Mouse (Mus musculus) mouse embryonic stem cell (cell line): ENCODE data around the gene Zfp36l1.

Experiments used
- in situ Hi-C, 2 experiments: fragments of 300-500 bp; cut with MboI; formaldehyde crosslinking; loops; 1 replicate in 1 of 2; 3 replicates in 1 of 2; pipeline ENCODE4 v1.14.3; 2019 to 2020; ENCODE audit warnings: low sequenced_read_pairs in 2 of 2, low pct_unique_long_range_greater_than_20kb in 1 of 2, mixed read lengths in 1 of 2; ENCODE audit not compliant: unreplicated experiment in 1 of 2

Gene Zfp36l1

DNA sequence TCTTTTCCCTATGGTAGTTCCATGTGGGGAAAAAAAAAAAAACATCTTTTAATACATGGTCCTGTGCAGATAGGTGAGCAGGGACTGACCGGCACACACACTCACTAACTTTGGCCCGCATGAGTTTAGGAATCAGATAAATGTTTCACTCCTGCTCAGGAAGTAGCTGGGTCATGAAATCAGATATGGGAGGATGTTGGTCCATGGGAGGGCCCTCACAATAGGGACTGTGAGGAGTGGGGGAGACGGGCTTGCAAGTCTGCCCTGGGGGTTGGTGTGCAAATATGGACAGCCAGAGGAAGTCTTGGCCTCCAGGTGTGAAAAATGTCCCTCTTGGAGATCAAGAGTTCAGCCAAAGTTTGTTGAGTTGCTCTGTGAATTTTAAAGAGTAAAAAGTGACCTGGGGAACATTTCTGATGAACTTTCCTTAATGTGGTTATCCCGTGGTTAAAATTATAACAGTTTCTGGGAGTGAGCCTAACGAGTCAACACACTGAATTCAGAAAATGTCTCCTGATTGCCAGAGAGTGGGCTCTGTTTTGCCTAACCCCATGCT, 53.0 kb downstream of the Zfp36l1 start:
- in situ Hi-C loops, result no loop called here
